Mouse (Mus musculus) activated CD4-positive, CD25-positive, alpha-beta regulatory T cell, adult 4 months (primary cell): ENCODE data around the gene Ddx27. TPM values are rescaled to one million over a fixed set of nuclear protein-coding genes. Genes with fewer than 3 reads are reported as not detected.

Experiments used
- polyA plus RNA-seq, 2 experiments: library from polyadenylated mRNA; unstranded; fragments of 100-300 nt; shearing (Covaris generic); gene quantifications; one replicate each; pipeline ENCODE4 v1.2.1; 2017

The Ddx27 gene
- polyA plus RNA-seq, 2 experiments from 2014 or later = 29.8 to 39.5 TPM

Other genes with a start within 250 kb of the Ddx27 start
- 1 to 10 TPM in 1 of 2 experiments, under 1 TPM in 1; 0.41 to 1.0 TPM for gene Trp53rkb, start 222.7 kb upstream of the Ddx27 start, polyA plus RNA-seq
- 1 to 10 TPM; 2.9 TPM for gene Arfgef2, start 209.6 kb upstream of the Ddx27 start, polyA plus RNA-seq
- gene Cse1l, start 109.2 kb upstream of the Ddx27 start, polyA plus RNA-seq = 10 to 100 TPM; 59.7 to 65.0 TPM
- 10 to 100 TPM; 36.2 to 42.2 TPM for gene Stau1, start 18.9 kb upstream of the Ddx27 start, polyA plus RNA-seq
- gene Znfx1, start 47.8 kb downstream of the Ddx27 start, polyA plus RNA-seq = 10 to 100 TPM; 18.5 to 26.0 TPM
- gene Kcnb1, start 175.0 kb downstream of the Ddx27 start, polyA plus RNA-seq = under 1 TPM; 0.61 to 0.96 TPM
- under 1 TPM in 1 of 2 experiments, not detected in 1; 0.17 TPM for gene Ptgis, start 225.4 kb downstream of the Ddx27 start, polyA plus RNA-seq